Mouse (Mus musculus) G1E (cell line): ENCODE measurements around the gene Adprhl1. TPM values are rescaled to one million over a fixed set of nuclear protein-coding genes. Genes with fewer than 3 reads are reported as not detected.

Experiments used
- ATAC-seq: 2 replicates; pipeline ENCODE4 v1.8.0; 2016; ENCODE audit warnings: mild to moderate bottlenecking; ENCODE audit not compliant: insufficient number of reproducible peaks, poor library complexity, low FRiP score, severe bottlenecking; ENCODE audit errors: extremely low read depth
- DNase-seq: peaks from one replicate; pipeline ENCODE4 v3.0.0; 2012; ENCODE audit warnings: low spot score
- H3K27me3 ChIP-seq: 2 replicates; pipeline ENCODE4 v1.6.1; 2012; ENCODE audit warnings: mild to moderate bottlenecking, low read length, inconsistent platforms; ENCODE audit not compliant: insufficient read depth
- H3K36me3 ChIP-seq: replicated peaks from 2 replicates; pipeline ENCODE3; 2012; ENCODE audit warnings: mild to moderate bottlenecking, inconsistent platforms
- H3K4me1 ChIP-seq: 2 replicates; pipeline ENCODE4 v1.6.1; 2012; ENCODE audit warnings: low read depth, low read length, inconsistent platforms, mixed read lengths; ENCODE audit not compliant: insufficient read depth
- H3K4me3 ChIP-seq: 2 replicates; pipeline ENCODE4 v1.5.1; 2012; ENCODE audit warnings: low read depth, mild to moderate bottlenecking, inconsistent platforms, low read length, moderate library complexity, mixed read lengths
- H3K9me3 ChIP-seq: replicated peaks from 2 replicates; pipeline ENCODE4 v1.6.1; 2012; ENCODE audit warnings: inconsistent platforms
- CTCF ChIP-seq: IDR thresholded peaks from 2 replicates; pipeline ENCODE4 v1.5.1; 2012; ENCODE audit warnings: low read depth, low read length, inconsistent platforms, mixed read lengths
- GATA1 ChIP-seq: IDR thresholded peaks from 2 replicates; pipeline ENCODE4 v1.6.1; 2012; ENCODE audit warnings: borderline replicate concordance, low read length, inconsistent platforms, mixed read lengths
- GATA2 ChIP-seq: IDR thresholded peaks from 2 replicates; pipeline ENCODE4 v1.6.1; 2012; ENCODE audit warnings: low read depth, low read length, inconsistent platforms, borderline replicate concordance
- POLR2AphosphoS5 ChIP-seq: IDR thresholded peaks from 2 replicates; pipeline ENCODE4 v1.6.1; 2012; ENCODE audit warnings: low read depth, low read length, inconsistent platforms; ENCODE audit not compliant: insufficient replicate concordance
- TAL1 ChIP-seq: conservative IDR thresholded peaks from 2 replicates; pipeline ENCODE4 v1.6.1; 2012; ENCODE audit warnings: low read depth, low read length, inconsistent platforms, mixed read lengths
- polyA plus RNA-seq: library from polyadenylated mRNA; stranded (reverse); fragments of >175 nt; gene quantifications from 2 replicates; pipeline ENCODE4 v1.2.3, GENCODE M21; 2012
- total RNA-seq, 2 experiments: library from RNA; stranded (forward) in 1 of 2; stranded (reverse) in 1 of 2; fragments of 200-1000 nt in 1 of 2; fragments of >200 nt in 1 of 2; fragmentation: Nextera tagmentation in 1 of 2; gene quantifications; 2 replicates each; pipeline ENCODE4 v1.2.3; 2014 to 2017

The Adprhl1 gene
- total RNA-seq (2014; fragmentation: Nextera tagmentation) (not detected in 2 replicates), total RNA-seq (2017) (0.06 and 0.22 TPM in 2 replicates), polyA plus RNA-seq (not detected in 2 replicates)

DNA sequence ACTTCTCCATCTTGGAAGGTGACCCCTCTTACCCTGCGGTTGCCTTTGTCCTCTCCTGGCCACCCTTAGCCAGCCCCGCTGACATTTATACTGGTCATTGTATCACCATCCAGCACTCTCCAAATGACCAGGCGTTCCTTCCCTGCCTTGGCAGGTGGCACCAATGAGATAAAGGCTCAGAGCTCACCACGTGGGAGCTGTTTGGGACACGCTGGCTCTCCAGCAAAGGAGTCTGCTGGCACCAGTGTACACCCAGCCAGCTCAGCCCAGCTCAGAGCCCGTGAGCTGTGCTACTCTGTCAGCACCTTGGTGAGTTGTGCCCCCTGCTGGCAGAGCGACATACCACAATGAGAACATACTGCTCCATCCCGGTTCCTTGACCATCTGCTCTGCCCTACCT lies at the start of gene Adprhl1:
Gene Adprhl1 (minus strand): TSS at position 144 of the 400 bp plus-strand sequence.
- TF ChIP-seq CTCF (peak; percentile 86), GATA1 (no peak)

GRCm38 (mm10) chr8:13301036-13301435 lies 47.1 kb upstream of the Adprhl1 start:
- DNase-seq = no peak
- no peaks in the 10 kb centered on the region for H3K4me1 ChIP-seq
- H3K4me3 ChIP-seq = no peak overlapping the region
- H3K9me3 ChIP-seq = peaks cover 8% of the 10 kb centered on the region
- no peak for ATAC-seq
- TF ChIP-seq CTCF (no peak), POLR2AphosphoS5 (no peak), GATA2 (no peak), GATA1 (no peak)
- H3K36me3 ChIP-seq = peaks cover 79% of the 10 kb centered on the region
- H3K27me3 ChIP-seq = no peaks in the 10 kb centered on the region

More for the DNA sequence above, at the start of gene Adprhl1:
- Histone ChIP-seq H3K27me3 (peaks cover 21% of the 10 kb centered on the region), H3K4me3 (no peak within 1 kb of the TSS), H3K4me1 (peaks cover 33% of the 10 kb centered on the region), H3K36me3 (peaks cover 42% of the 10 kb centered on the region), H3K9me3 (no peaks in the 10 kb centered on the region)
- ATAC-seq (peak; percentile 57; the same call in 1 of the 2 replicates), DNase-seq (peak; percentile 55)

DNA sequence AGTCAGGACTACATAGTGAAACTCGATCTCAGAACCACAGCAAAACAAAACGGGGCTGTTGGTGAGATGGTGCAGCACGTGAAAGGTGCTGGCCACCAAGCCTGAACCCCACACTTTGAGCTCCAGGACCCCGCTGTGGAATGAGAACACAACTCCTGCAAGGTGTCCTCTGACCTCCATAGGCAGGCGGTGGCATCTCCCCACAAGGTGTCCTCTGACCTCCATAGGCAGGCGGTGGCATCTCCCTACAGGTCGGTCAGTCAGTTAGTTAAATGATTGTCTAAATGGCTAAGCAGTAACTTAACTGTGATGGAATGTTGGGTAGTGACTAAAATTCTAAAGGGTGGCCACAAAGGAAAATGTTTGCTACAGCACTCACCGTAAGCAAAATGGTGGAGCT lies 45.6 kb upstream of the Adprhl1 start:
- H3K9me3 ChIP-seq = peaks cover 5% of the 10 kb centered on the region; the same call in 1 of the 2 replicates
- no peak for DNase-seq
- no peaks in the 10 kb centered on the region for H3K27me3 ChIP-seq
- no peak overlapping the region for H3K4me3 ChIP-seq
- H3K4me1 ChIP-seq = no peaks in the 10 kb centered on the region
- peaks cover 81% of the 10 kb centered on the region for H3K36me3 ChIP-seq
- no peak for TF ChIP-seq POLR2AphosphoS5
- no peak for TF ChIP-seq CTCF
- TF ChIP-seq GATA2 = no peak
- no peak for TF ChIP-seq TAL1
- TF ChIP-seq GATA1 = no peak
- no peak for ATAC-seq

DNA sequence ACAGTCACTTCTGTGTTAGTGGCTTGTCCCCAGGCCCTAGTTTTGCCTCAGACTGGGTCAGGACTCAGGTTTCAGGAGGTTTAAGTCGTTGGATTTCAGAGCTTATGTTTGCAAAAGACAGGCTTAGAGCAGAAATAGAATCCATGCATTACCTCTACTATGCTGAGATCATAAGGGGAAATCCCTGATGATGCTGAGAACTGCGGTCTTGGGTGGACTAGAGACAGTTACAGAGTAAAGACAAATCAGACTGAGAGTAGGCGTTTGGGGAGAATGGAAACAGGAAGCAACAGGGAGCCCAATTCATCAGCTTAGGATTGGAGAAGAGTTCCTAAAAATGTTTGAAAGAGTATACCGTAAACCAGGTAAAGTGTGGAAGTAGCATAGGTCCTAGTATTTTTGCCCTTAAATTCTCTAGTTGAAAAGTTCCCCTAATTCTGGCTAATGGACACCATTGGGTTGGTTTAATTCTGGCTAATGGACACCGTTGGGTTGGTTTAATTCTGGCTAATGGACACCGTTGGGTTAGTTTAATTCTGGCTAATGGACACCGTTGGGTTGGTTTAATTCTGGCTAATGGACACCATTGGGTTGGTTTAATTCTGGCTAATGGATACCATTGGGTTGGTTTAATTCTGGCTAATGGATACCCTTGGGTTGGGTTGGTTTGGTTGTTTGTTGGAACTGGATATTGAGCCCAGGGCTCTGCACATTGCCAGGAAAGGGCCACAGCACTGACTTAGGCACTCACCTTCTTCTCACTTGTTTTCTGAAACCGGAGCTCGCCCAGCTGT lies 39.9 kb upstream of the Adprhl1 start:
- DNase-seq (no peak), ATAC-seq (no peak)
- Histone ChIP-seq H3K27me3 (no peaks in the 10 kb centered on the region), H3K4me1 (peaks cover 26% of the 10 kb centered on the region), H3K4me3 (no peak overlapping the region), H3K36me3 (peaks cover 72% of the 10 kb centered on the region), H3K9me3 (no peaks in the 10 kb centered on the region)
- TF ChIP-seq POLR2AphosphoS5 (no peak), GATA2 (no peak), GATA1 (no peak), TAL1 (no peak), CTCF (no peak)

DNA sequence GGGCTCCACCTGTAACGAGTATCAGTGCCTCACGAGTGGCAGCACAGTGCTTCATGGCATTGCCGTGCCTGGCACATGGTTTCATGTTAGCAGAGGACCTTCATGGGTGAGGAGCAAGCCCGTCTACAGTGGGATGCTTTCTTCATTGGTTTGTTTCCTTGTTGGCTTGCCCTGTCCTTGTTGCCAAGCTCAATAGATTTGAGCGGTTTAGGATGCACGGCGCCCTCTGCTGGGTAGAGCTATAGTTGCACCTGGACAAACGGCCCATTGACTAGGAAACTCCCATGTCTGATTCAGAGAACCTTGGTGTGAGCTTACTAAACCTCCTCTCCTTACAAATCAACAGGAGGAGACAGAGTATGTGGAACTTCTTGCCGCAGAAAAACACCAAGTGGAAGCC lies 38.4 kb upstream of the Adprhl1 start:
- TF ChIP-seq POLR2AphosphoS5 = no peak
- TF ChIP-seq GATA1 = no peak
- no peak for TF ChIP-seq GATA2
- TF ChIP-seq TAL1 = no peak
- peak; percentile 80 for TF ChIP-seq CTCF
- peaks cover 64% of the 10 kb centered on the region for H3K36me3 ChIP-seq
- no peaks in the 10 kb centered on the region for H3K9me3 ChIP-seq
- no peak overlapping the region for H3K4me3 ChIP-seq
- no peaks in the 10 kb centered on the region for H3K27me3 ChIP-seq
- peaks cover 29% of the 10 kb centered on the region for H3K4me1 ChIP-seq
- DNase-seq = peak; percentile 60
- no peak for ATAC-seq

DNA sequence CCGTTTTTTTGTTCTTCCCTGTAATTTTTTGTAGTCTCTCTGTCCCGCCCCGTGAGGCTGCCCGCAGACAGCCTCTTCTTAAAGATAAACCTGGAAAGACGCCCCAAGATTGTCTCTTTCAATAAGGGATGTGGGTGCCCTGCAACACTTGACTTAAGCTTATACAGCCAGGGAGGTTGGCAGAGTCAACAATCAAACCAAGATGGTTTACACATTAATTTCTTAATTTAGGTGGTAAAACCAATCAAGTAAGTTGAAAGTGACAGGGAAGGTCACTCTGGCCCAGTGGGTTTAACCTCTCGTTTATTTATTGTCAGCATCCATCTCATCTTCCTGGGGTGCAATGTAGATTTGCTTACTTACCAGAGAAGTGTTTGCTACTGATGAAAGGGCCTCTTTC lies 34.7 kb upstream of the Adprhl1 start:
- Histone ChIP-seq H3K9me3 (no peaks in the 10 kb centered on the region), H3K4me1 (peaks cover 54% of the 10 kb centered on the region), H3K36me3 (peaks cover 38% of the 10 kb centered on the region), H3K27me3 (no peaks in the 10 kb centered on the region), H3K4me3 (peak overlapping the region; percentile 90)
- no peak for DNase-seq
- ATAC-seq = no peak
- no peak for TF ChIP-seq GATA2
- no peak for TF ChIP-seq TAL1
- TF ChIP-seq POLR2AphosphoS5 = no peak
- no peak for TF ChIP-seq GATA1
- no peak for TF ChIP-seq CTCF
